ENCODE assay signal across 8 mouse cellular contexts in the genomic region with DNA sequence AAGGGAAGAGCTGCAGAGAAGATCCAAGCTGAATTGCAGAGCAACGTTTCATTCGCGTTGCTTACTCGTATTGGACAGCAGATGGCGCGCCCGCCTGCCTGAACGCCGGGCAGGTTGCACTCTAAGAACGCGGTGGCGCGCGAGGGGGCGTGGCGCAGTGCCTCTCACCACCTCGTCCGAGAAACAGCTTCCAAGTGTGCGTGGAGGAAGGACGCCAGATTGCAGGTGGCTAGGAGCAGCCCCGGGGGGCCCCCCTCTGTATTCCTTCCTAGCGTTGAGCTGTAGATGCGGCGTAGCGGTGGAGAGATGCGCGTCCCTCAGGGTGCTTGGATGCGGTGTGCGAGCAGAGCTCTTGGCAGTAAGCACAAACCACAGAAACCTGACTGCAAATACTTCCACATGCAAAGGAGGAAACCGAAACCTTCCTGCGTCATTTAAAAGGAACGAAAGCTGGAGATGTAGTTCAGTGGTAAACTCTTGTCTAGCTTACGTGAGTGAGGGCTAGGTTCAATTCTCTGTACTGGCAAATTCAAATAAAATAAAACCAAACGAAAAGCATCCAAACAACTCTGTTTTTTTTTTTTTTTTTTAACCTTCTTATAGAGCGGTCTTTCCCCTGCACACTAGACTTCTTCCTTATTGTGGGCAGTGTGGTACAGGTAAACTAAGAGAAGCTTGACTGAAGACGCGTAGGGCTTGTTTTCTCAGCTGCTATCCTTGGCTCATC. TPM values are rescaled to one million over a fixed set of nuclear protein-coding genes. Genes with fewer than 3 reads are reported as not detected.
DNase-seq lines count a peak whose midpoint lies in the region; ATAC-seq and TF ChIP-seq lines count a peak whose summit lies in the region.

No protein-coding gene starts in this region.

- 5% methylated on average over 37 of the region's 37 CpGs for WGBS in embryonic facial prominence, embryonic 12.5 days
- WGBS in kidney, adult 2 months = 2% methylated on average over 37 of the region's 37 CpGs
- 7% methylated on average over 37 of the region's 37 CpGs for WGBS in limb, embryonic 11.5 days
- 6% methylated on average over 37 of the region's 37 CpGs for WGBS in midbrain, embryonic 13.5 days

- H3K9me3 ChIP-seq in embryonic facial prominence, embryonic 12.5 days = no peaks in the 10 kb centered on the region
- no peaks in the 10 kb centered on the region for H3K9me3 ChIP-seq in limb, embryonic 11.5 days (ENCODE audit: control insufficient read depth, low read length)
- no peaks in the 10 kb centered on the region for H3K9me3 ChIP-seq in midbrain, embryonic 13.5 days

- no peaks in the 10 kb centered on the region for H3K36me3 ChIP-seq in embryonic facial prominence, embryonic 12.5 days
- no peaks in the 10 kb centered on the region for H3K36me3 ChIP-seq in kidney, adult 2 months (ENCODE audit: control insufficient read depth, insufficient read depth, low read length)
- H3K36me3 ChIP-seq in limb, embryonic 11.5 days (ENCODE audit: control insufficient read depth, insufficient read depth, low read length) = no peaks in the 10 kb centered on the region
- H3K36me3 ChIP-seq in midbrain, embryonic 13.5 days = no peaks in the 10 kb centered on the region

- H3K4me1 ChIP-seq in embryonic facial prominence, embryonic 12.5 days = no peaks in the 10 kb centered on the region
- no peaks in the 10 kb centered on the region for H3K4me1 ChIP-seq in kidney, adult 2 months (ENCODE audit: control insufficient read depth, insufficient read depth, low read length)
- H3K4me1 ChIP-seq in limb, embryonic 11.5 days (ENCODE audit: control insufficient read depth, insufficient read depth, low read length) = no peaks in the 10 kb centered on the region
- 0 out of 2 replicates have a peak, but pooled peaks cover 3% of the 10 kb centered on the region for H3K4me1 ChIP-seq in midbrain, embryonic 13.5 days (replicated peaks)

- TF ChIP-seq POLR2A in kidney, adult 2 months (IDR thresholded peaks at IDR 0.05; ENCODE audit: low read depth, low read length) = no peak

- peak overlapping the region; percentile 47 for H3K4me3 ChIP-seq in embryonic facial prominence, embryonic 12.5 days
- peak overlapping the region; percentile 58 for H3K4me3 ChIP-seq in kidney, adult 2 months (ENCODE audit: insufficient read depth, low read depth, low read length)
- peak overlapping the region; percentile 40 for H3K4me3 ChIP-seq in limb, embryonic 11.5 days (ENCODE audit: low read depth, low read length)
- H3K4me3 ChIP-seq in midbrain, embryonic 13.5 days (replicated peaks) = peak overlapping the region; percentile 52

- peak overlapping the region; percentile 33; the same call in 1 of the 2 replicates for H3K9ac ChIP-seq in embryonic facial prominence, embryonic 12.5 days
- H3K9ac ChIP-seq in limb, embryonic 11.5 days (ENCODE audit: low read length) = no peak overlapping the region
- peak overlapping the region; percentile 63 for H3K9ac ChIP-seq in midbrain, embryonic 13.5 days (replicated peaks)

- no peak overlapping the region for H3K27ac ChIP-seq in embryonic facial prominence, embryonic 12.5 days
- H3K27ac ChIP-seq in kidney, adult 2 months (ENCODE audit: insufficient read depth, low read depth, low read length) = no peak overlapping the region
- H3K27ac ChIP-seq in limb, embryonic 11.5 days (replicated peaks; ENCODE audit: low read depth, low read length) = no peak overlapping the region
- H3K27ac ChIP-seq in midbrain, embryonic 13.5 days = no peak overlapping the region

- peak; percentile 64; the same call in 1 of the 2 replicates for ATAC-seq in embryonic facial prominence, embryonic 12.5 days (ENCODE audit: insufficient number of reproducible peaks, insufficient read depth, low FRiP score, low TSS enrichment)
- ATAC-seq in limb, embryonic 11.5 days (ENCODE audit: insufficient number of reproducible peaks, low FRiP score, low TSS enrichment, low read depth) = peak; percentile 76
- peak; percentile 95 for ATAC-seq in midbrain, embryonic 13.5 days

- DNase-seq in 3T3-L1 (ENCODE audit: low read depth, low spot score) = peak; percentile 85
- DNase-seq in adrenal gland, postnatal 25 days = peak; percentile 78
- peak; percentile 70 to 82 for DNase-seq in heart, adult 18-20 months
- DNase-seq in kidney, adult 2 months = peak; percentile 79
- DNase-seq in limb, embryonic 11.5 days (ENCODE audit: low spot score) = peak; percentile 91
- DNase-seq in spleen, adult 18-20 months = peak; percentile 51 to 77

- peak; percentile 85 for TF ChIP-seq CTCF in kidney, adult 2 months (conservative IDR thresholded peaks at IDR 0.05; ENCODE audit: insufficient read depth, insufficient read length, low read depth, low read length)

- H3K4me2 ChIP-seq in embryonic facial prominence, embryonic 12.5 days (replicated peaks) = peak overlapping the region; percentile 68
- H3K4me2 ChIP-seq in limb, embryonic 11.5 days (ENCODE audit: low read depth, severe bottlenecking) = peak overlapping the region; percentile 60
- peak overlapping the region; percentile 74 for H3K4me2 ChIP-seq in midbrain, embryonic 13.5 days (replicated peaks)

- H3K27me3 ChIP-seq in embryonic facial prominence, embryonic 12.5 days = peaks cover 3% of the 10 kb centered on the region
- H3K27me3 ChIP-seq in kidney, adult 2 months (replicated peaks; ENCODE audit: control insufficient read depth, insufficient read depth, low read length) = no peaks in the 10 kb centered on the region
- H3K27me3 ChIP-seq in limb, embryonic 11.5 days (ENCODE audit: control insufficient read depth, insufficient read depth, low read length) = no peaks in the 10 kb centered on the region
- H3K27me3 ChIP-seq in midbrain, embryonic 13.5 days = peaks cover 14% of the 10 kb centered on the region

RNA-seq across cellular contexts. Expression of gene Ttc1, which starts 19.3 kb away (rescaled TPM):
- 53.7 and 55.1 TPM in 2 replicates for total RNA-seq in adrenal gland, postnatal 25 days (2021)
- polyA plus RNA-seq in embryonic facial prominence, embryonic 12.5 days (2016; fragmentation: Nextera tagmentation; extraction: Ambion mirVana) = 69.2 and 74.2 TPM in 2 replicates
- total RNA-seq in heart, adult 18-20 months (2021) = 10 to 100 TPM; 52.1 to 59.8 TPM
- polyA plus RNA-seq in kidney, adult 2 months (2012; rRNA removed) = 15.3 and 15.4 TPM in 2 replicates
- 78.4 and 83.4 TPM in 2 replicates for polyA plus RNA-seq in limb, embryonic 11.5 days (2014; fragmentation: Nextera tagmentation; extraction: Ambion mirVana)
- polyA plus RNA-seq in midbrain, embryonic 13.5 days (2015; fragmentation: Nextera tagmentation; extraction: Ambion mirVana) = 91.5 and 95.2 TPM in 2 replicates
